Mouse (Mus musculus): ENCODE results near the gene Psmb10. TPM values are rescaled to one million over a fixed set of nuclear protein-coding genes. Genes with fewer than 3 reads are reported as not detected.
"Not testable (repeated sequence)": the region's sequence is repeated elsewhere in the genome, so short reads cannot be mapped to it uniquely, and the experiment has no call there.

The Psmb10 gene
- 28.9 and 40.3 TPM in 2 replicates for polyA plus RNA-seq (2016; fragmentation: Nextera tagmentation; extraction: Ambion mirVana)

GRCm38 (mm10) chr8:105938306-105938669, at the start of gene Psmb10:
Gene Psmb10 (minus strand): TSS chr8:105938444.
- Histone ChIP-seq H3K4me1 (peaks cover 33% of the 10 kb centered on the region), H3K9me3 (replicated peaks) (no peaks in the 10 kb centered on the region), H3K4me3 (peak within 1 kb of the TSS; percentile 83), H3K36me3 (peaks cover 34% of the 10 kb centered on the region), H3K27me3 (ENCODE audit: low read depth, poor library complexity, severe bottlenecking) (no peaks in the 10 kb centered on the region), H3K27ac (peak within 1 kb of the TSS; percentile 89)
- peak; percentile 43 for DNase-seq (ENCODE audit: low spot score)
- WGBS, result 37% methylated on average over 4 of the region's 4 CpGs

- H3K36me3 ChIP-seq; H3K4me1 ChIP-seq; H3K27me3 ChIP-seq (ENCODE audit: low read depth, poor library complexity, severe bottlenecking); H3K9me3 ChIP-seq (replicated peaks); DNase-seq (ENCODE audit: low spot score); H3K4me3 ChIP-seq; H3K27ac ChIP-seq: not testable (repeated sequence)
- 84% methylated on average over 11 of the region's 11 CpGs for WGBS
Observed at GRCm38 (mm10) chr8:105983406-105983805, 45.2 kb upstream of the Psmb10 start.

- WGBS, result 95% methylated on average over 1 of the region's 1 CpGs
- Histone ChIP-seq H3K27me3 (ENCODE audit: low read depth, poor library complexity, severe bottlenecking) (no peaks in the 10 kb centered on the region), H3K36me3 (no peaks in the 10 kb centered on the region), H3K4me1 (no peaks in the 10 kb centered on the region), H3K27ac (no peak overlapping the region), H3K9me3 (replicated peaks) (no peaks in the 10 kb centered on the region; the same call in 1 of the 2 replicates), H3K4me3 (no peak overlapping the region)
- DNase-seq (ENCODE audit: low spot score), result no peak
Observed at GRCm38 (mm10) chr8:105981146-105981545, 42.9 kb upstream of the Psmb10 start.

GRCm38 (mm10) chr8:105979325-105979724, 41.1 kb upstream of the Psmb10 start, which contains the start of gene Dpep3:
Gene Dpep3 (minus strand): TSS chr8:105979429.
- Histone ChIP-seq H3K9me3 (replicated peaks) (no peaks in the 10 kb centered on the region; the same call in 1 of the 2 replicates), H3K36me3 (no peaks in the 10 kb centered on the region)

GRCm38 (mm10) chr8:105975363-105975762, 37.1 kb upstream of the Psmb10 start:
- WGBS, result 69% methylated on average over 7 of the region's 7 CpGs
- no peak overlapping the region for H3K4me3 ChIP-seq
- no peak for DNase-seq (ENCODE audit: low spot score)
- H3K9me3 ChIP-seq (replicated peaks), result no peaks in the 10 kb centered on the region; the same call in 1 of the 2 replicates
- no peaks in the 10 kb centered on the region for H3K27me3 ChIP-seq (ENCODE audit: low read depth, poor library complexity, severe bottlenecking)
- H3K4me1 ChIP-seq, result no peaks in the 10 kb centered on the region
- H3K36me3 ChIP-seq, result no peaks in the 10 kb centered on the region
- H3K27ac ChIP-seq, result no peak overlapping the region

More at GRCm38 (mm10) chr8:105979325-105979724, 41.1 kb upstream of the Psmb10 start, which contains the start of gene Dpep3:
- Histone ChIP-seq H3K4me1 (no peaks in the 10 kb centered on the region), H3K27me3 (ENCODE audit: low read depth, poor library complexity, severe bottlenecking) (no peaks in the 10 kb centered on the region), H3K4me3 (no peak within 1 kb of the TSS), H3K27ac (no peak within 1 kb of the TSS)
- 91% methylated on average over 15 of the region's 15 CpGs for WGBS
- no peak for DNase-seq (ENCODE audit: low spot score)

- Histone ChIP-seq H3K36me3 (no peaks in the 10 kb centered on the region), H3K9me3 (replicated peaks) (no peaks in the 10 kb centered on the region), H3K27me3 (ENCODE audit: low read depth, poor library complexity, severe bottlenecking) (peaks cover 14% of the 10 kb centered on the region), H3K4me1 (peaks cover 13% of the 10 kb centered on the region), H3K4me3 (no peak overlapping the region), H3K27ac (no peak overlapping the region)
- 78% methylated on average over 8 of the region's 8 CpGs for WGBS
- DNase-seq (ENCODE audit: low spot score), result no peak
Observed at GRCm38 (mm10) chr8:105971019-105971720, 32.9 kb upstream of the Psmb10 start.

GRCm38 (mm10) chr8:105969367-105969766, 31.1 kb upstream of the Psmb10 start:
- no peak for DNase-seq (ENCODE audit: low spot score)
- H3K36me3 ChIP-seq, result no peaks in the 10 kb centered on the region
- WGBS, result 97% methylated on average over 1 of the region's 1 CpGs
- H3K27me3 ChIP-seq (ENCODE audit: low read depth, poor library complexity, severe bottlenecking), result peaks cover 14% of the 10 kb centered on the region
- H3K9me3 ChIP-seq (replicated peaks), result no peaks in the 10 kb centered on the region
- H3K4me3 ChIP-seq, result no peak overlapping the region
- no peak overlapping the region for H3K27ac ChIP-seq
- H3K4me1 ChIP-seq, result peaks cover 31% of the 10 kb centered on the region

DNA sequence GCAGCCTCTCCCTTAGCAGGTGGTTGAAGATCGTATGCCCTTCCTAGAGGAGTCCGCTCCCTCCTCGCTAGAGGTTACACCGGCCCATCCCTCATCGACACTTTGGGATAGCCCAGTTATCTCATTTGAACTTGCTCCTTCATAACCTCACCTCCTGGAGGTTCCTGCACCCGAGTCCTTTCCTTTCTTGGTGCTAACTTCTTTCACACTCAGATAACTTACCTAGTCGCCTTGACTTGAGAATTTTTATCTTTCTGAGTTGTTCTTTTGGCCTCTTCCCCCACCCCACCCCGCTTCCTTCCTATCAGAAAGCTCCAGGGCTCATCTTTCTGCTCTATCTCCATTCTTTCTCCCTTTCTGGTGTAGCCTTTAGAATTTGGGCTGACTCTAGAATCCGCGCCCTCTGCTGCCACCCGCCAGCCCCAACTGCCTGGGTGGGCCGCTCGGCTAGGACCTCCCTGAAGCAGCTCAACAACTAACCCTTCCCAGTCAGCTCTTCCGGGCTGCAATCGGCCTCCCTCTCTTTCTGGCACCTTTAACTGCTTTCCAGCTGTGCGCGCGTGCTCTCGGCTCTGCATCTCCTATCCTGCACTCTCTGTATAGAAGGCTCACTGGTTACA, 28.6 kb upstream of the Psmb10 start:
- DNase-seq (ENCODE audit: low spot score), result peak; percentile 84
- Histone ChIP-seq H3K9me3 (replicated peaks) (no peaks in the 10 kb centered on the region), H3K4me1 (peaks cover 41% of the 10 kb centered on the region), H3K4me3 (peak overlapping the region; percentile 87), H3K36me3 (0 out of 2 replicates have a peak, but pooled peaks cover 4% of the 10 kb centered on the region), H3K27ac (peak overlapping the region; percentile 93), H3K27me3 (ENCODE audit: low read depth, poor library complexity, severe bottlenecking) (peaks cover 14% of the 10 kb centered on the region)
- 5% methylated on average over 19 of the region's 19 CpGs for WGBS

DNA sequence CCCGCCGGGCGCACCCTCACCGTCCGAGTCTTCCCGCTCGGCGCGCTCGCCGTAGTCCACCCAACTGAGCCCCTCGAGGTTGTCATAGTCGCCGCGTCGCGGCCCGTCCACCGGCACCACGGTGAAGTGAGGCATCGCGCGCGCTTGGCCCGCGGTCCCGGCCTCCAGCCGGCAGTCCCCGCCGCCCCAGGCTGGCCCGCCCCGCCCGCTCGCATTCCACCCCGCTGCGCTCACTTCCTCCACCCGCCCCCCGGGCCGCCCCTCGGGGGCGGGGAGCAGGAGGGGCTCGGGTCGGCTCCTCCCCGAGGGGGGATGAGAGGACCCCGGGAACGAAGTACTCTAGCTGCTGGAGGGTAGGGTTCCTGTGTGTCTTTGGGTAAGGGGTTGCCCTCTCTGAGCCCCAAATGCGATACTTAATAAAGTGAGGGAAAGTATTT, 27.7 kb upstream of the Psmb10 start, which contains the start of gene Slc12a4:
TSS of gene Slc12a4 (minus strand) at position 193 of the 437 bp plus-strand sequence.
- peak; percentile 90 for DNase-seq (ENCODE audit: low spot score)
- peak within 1 kb of the TSS; percentile 87 for H3K4me3 ChIP-seq
- peaks cover 41% of the 10 kb centered on the region for H3K4me1 ChIP-seq
- H3K27ac ChIP-seq, result peak within 1 kb of the TSS; percentile 93
- 0 out of 2 replicates have a peak, but pooled peaks cover 8% of the 10 kb centered on the region for H3K36me3 ChIP-seq
- no peaks in the 10 kb centered on the region for H3K9me3 ChIP-seq (replicated peaks)
- under 1% methylated on average over 45 of the region's 47 CpGs for WGBS
- peaks cover 14% of the 10 kb centered on the region for H3K27me3 ChIP-seq (ENCODE audit: low read depth, poor library complexity, severe bottlenecking)

- peak overlapping the region; percentile 93 for H3K27ac ChIP-seq
- peaks cover 41% of the 10 kb centered on the region for H3K4me1 ChIP-seq
- H3K4me3 ChIP-seq, result peak overlapping the region; percentile 87
- peaks cover 14% of the 10 kb centered on the region for H3K27me3 ChIP-seq (ENCODE audit: low read depth, poor library complexity, severe bottlenecking)
- WGBS, result 3% methylated on average over 38 of the region's 40 CpGs
- H3K36me3 ChIP-seq, result peaks cover 13% of the 10 kb centered on the region; the same call in 1 of the 2 replicates
- DNase-seq (ENCODE audit: low spot score), result peak; percentile 77
- no peaks in the 10 kb centered on the region for H3K9me3 ChIP-seq (replicated peaks)
Observed at GRCm38 (mm10) chr8:105965266-105965904, 27.1 kb upstream of the Psmb10 start.

DNA sequence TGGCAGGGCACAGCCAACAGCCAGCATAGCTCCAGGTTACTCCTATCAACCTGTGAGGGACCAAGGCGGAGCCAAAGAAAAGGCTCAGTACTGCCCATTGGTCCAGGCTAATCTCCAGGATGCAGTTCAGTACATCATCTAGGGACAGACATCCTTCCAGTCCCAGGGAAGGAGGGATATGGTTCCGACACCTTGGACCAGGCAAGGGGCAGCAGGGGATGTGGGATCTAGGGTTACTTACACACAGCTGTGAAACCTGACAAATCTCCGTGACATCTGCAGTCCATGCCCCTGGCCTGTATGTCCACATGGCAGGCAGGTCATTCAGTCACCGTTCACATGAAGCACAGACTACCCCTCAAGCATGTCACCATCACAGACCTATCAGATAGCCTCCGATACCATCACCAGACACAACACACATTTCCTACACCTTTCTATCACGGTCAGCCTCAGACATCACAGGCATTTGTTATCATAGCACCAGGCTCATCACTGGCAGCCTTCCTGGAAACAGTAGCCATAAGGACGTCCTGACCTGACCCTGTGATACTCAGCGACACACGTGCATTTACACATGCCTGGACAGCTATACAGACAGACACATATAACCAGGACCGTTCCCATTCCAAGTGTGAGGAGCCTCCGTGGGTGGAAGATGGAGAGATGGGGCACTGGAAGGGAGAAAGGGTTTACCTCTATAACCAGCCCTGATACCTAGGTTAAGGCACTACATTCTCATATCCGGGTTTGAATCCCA, 26.4 kb upstream of the Psmb10 start:
- Histone ChIP-seq H3K27me3 (ENCODE audit: low read depth, poor library complexity, severe bottlenecking) (peaks cover 14% of the 10 kb centered on the region), H3K4me3 (peak overlapping the region; percentile 87), H3K4me1 (peaks cover 41% of the 10 kb centered on the region), H3K9me3 (replicated peaks) (no peaks in the 10 kb centered on the region), H3K27ac (peak overlapping the region; percentile 93), H3K36me3 (peaks cover 20% of the 10 kb centered on the region)
- DNase-seq (ENCODE audit: low spot score), result no peak
- 66% methylated on average over 12 of the region's 12 CpGs for WGBS

- DNase-seq (ENCODE audit: low spot score), result no peak
- peaks cover 36% of the 10 kb centered on the region for H3K4me1 ChIP-seq
- 87% methylated on average over 10 of the region's 10 CpGs for WGBS
- H3K4me3 ChIP-seq, result no peak overlapping the region
- no peaks in the 10 kb centered on the region for H3K9me3 ChIP-seq (replicated peaks)
- no peaks in the 10 kb centered on the region for H3K27me3 ChIP-seq (ENCODE audit: low read depth, poor library complexity, severe bottlenecking)
- peaks cover 49% of the 10 kb centered on the region for H3K36me3 ChIP-seq
- H3K27ac ChIP-seq, result no peak overlapping the region
Observed at GRCm38 (mm10) chr8:105961536-105961935, 23.3 kb upstream of the Psmb10 start.

Measured in limb, embryonic 10.5 days (tissue).